Mouse (Mus musculus): ENCODE data around the gene Smarcc2. TPM values are rescaled to one million over a fixed set of nuclear protein-coding genes. Genes with fewer than 3 reads are reported as not detected.
A peak's percentile ranks its signal among the peaks of the same experiment; 100 is the strongest.

The Smarcc2 gene
- total RNA-seq, 2 experiments from 2014 or later, result 75.4 to 75.8 TPM

GRCm38 (mm10) chr10:128516029-128516428 lies 57.0 kb downstream of the Smarcc2 start:
- DNase-seq, result no peak

DNA sequence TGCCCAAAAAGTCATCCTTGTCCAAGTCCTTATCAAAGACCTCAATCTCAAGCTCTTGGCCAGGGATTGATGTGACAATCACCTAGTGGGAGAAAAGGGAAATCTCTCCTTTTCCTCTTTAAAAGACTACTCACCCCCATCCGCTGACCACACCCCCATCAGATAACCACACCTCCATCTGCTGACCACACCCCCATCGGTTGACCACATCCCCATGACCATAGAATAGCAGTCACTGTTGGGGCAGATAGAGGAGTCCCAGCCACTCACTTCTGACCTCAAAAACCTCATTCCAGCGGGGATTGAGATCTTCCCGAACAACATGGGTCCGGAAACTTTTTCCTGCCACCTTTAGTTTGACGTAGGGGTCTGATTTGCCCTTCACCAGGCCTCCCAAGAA lies 57.6 kb downstream of the Smarcc2 start:
- DNase-seq, result no peak

DNA sequence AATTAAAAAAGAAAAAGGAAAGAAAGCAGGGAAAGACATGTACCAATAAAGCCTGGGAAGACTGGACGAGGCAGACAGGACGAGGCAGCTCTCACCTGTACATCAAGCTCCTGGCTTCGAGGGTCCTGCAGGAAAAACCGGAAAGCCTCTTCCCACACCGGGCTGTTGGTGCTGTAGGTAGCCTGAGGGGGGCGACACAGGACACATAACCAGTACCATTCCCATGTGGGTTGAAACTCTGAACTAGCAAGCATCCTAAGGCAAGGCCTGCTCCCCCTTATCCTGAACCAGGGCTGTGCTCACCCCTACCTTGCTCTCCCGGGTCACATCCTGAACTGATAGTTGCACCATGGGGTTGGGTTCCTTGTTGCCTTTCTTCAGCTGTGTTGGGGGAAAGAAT lies 59.8 kb downstream of the Smarcc2 start:
- DNase-seq, result peak; percentile 53 to 74

DNA sequence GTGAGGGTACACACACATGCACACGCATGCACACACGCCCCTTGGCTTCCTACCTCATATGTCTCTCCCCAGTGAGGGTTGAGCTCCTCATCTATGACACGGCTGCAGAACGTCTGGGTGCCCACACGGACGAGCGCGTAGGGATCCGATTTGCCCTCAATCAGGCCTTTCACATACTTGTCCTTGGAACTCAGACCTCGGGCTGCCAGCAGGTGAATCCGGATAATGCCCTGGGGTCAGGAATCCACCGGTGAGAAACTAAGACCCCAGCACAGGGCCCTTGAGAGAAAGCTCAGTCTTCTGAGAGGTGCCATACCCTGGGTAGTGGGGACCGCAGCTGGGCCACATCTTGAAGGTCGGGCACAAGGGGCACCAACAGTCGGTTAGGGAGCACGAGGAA lies 61.5 kb downstream of the Smarcc2 start:
- DNase-seq, result no peak

DNA sequence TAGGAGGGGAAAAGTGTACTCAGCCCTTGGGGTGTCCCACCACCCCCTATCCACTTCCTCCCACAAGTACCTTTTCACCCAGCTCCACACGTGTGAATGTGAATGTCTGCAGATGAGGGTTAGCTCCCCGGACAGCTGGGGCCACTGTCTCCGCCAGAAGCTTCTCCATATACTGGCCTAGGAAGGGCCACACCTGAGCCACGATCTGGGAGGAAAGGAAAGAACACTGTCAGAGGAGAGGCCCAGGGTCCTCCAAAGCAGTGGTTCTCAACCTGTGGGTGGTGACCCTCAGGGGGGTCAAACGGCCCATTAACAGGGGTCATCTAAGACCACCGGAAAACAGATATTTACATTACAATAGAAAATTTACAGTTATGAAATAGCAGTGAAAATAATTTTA lies 63.3 kb downstream of the Smarcc2 start:
- DNase-seq, result no peak

DNA sequence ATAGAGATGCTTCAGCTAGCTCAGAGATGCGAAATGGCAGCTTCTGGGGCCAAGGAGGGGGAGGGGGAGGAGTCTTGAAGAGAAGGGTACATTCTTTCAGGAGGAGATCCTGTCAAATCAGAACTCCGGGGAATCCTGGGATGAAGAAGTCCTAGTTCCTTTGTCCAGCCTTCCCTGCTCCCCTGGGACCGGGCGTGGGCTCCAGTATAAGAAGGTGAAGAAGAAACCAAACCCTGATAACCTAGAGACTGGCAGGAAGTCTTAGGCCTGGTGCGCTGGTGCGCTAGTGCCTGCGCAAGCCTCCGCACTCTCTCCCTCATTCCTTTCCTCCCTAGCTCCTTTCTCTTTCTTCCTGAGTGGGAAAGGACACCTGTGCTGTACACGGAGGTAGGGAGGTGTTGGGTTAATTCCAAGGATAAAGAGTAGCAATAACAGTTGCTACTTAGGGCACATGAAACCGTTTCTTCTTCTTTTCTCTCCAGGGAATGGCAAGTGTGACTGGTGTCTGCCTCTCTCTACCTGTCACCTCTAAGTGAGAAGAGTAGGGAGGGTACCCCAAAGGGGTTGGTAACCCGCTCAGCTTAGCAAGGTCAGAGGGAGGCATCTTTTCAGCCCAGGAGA lies 65.2 kb downstream of the Smarcc2 start:
- peak in 1 of 2 experiments; percentile 39 for DNase-seq

DNA sequence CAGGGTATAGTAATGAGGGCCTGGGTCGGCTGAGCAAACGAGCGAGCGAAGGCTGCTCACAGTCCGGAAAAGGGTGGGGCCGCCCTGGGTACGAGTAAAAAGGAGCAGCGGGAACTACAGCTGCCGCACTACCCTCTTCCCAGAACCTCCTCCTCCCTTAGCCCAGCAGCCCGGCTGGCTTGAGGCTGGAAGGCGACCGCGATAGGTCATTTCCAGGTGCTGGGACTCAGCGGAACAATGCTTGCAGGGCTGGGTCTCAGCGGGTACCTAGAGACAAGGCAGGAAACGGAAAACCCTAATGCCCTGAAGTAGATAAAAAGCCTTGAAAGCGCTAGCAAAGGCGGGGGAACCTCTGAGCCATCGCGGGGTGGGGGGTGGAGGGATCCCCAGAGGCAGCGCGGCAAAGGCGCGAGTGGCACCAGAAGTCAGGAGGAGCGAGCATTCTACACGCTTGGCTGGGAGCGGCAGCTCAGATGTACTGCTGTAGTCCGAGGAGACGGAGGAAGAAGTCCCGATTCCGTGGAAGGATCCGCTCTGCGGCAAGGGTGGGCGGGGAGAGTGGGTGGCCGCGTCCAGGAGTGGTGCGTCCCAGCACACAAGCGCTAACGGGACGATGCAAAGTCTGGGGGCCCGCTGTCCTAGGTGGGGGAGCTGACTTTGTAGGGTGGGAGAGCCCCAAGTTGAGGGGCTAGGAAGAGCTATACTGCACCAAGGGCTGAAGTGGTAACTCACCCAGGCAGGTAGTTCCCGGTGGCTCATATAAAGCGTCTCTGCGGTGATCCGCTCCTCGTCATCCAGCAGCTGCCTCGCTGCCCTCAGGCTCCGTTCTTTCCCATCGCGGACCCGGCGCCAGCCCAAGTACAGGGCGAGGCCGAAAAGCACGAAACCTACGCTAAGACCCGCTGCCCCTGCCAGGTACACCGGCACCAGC lies 65.9 kb downstream of the Smarcc2 start:
- DNase-seq, result peak; percentile 60 to 65

GRCm38 (mm10) chr10:128525671-128526308 lies 66.7 kb downstream of the Smarcc2 start, which contains the start of gene Esyt1:
Gene Esyt1 (minus strand): TSS chr10:128525871.
- DNase-seq, result peak; percentile 93 to 99

- no peak for DNase-seq
Measured at GRCm38 (mm10) chr10:128526366-128527356, 67.6 kb downstream of the Smarcc2 start.

DNA sequence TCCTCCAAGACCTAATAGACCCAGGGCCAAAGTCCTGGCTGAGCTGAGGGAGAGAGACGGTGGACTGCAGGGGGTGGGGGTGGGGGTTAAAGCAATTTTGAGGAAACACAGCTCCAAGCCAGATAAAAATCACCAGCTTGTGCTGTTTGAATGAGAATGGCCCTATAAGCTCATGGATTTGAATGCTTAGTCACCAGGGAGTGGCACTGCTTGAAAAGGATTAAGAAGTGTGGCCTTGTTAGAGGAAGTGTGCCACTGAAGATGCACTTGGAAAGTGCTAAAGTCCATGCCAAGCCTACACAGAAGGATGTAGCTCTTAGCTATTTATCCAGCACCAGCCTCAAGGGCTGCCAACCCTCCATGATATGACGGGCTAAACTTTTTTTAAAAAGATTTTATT lies 76.2 kb downstream of the Smarcc2 start:
- DNase-seq, result no peak

DNA sequence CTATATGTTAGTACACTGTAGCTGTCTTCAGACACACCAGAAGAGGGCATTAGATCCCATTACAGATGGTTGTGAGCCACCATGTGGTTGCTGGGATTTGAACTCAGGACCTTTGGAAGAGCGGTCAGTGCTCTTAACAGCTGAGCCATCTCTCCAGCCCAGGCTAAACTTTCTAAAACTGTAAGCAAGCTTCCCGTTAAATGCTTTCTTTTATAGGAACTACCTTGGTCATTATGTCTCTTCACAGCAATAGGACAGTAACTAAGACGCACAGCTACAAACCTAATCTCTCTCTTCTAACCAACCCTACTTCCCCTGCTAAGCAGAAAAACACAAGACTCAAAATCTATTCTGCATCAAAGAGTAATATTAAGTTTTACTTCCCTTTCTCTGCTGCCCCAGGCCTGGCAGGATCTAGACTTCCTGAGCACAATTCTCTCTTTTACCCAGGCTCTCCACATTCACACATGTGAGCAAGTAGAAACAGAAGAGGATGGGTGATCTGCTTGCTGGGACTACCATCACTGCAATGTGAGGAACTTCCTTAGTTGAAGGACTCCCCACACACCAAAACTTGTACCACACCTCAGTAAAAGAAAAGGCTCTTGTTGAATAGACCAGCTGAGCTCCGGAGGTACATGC lies 76.7 kb downstream of the Smarcc2 start:
- DNase-seq, result no peak

GRCm38 (mm10) chr10:128536266-128536940 lies 77.4 kb downstream of the Smarcc2 start:
- peak; percentile 94 to 95 for DNase-seq

DNA sequence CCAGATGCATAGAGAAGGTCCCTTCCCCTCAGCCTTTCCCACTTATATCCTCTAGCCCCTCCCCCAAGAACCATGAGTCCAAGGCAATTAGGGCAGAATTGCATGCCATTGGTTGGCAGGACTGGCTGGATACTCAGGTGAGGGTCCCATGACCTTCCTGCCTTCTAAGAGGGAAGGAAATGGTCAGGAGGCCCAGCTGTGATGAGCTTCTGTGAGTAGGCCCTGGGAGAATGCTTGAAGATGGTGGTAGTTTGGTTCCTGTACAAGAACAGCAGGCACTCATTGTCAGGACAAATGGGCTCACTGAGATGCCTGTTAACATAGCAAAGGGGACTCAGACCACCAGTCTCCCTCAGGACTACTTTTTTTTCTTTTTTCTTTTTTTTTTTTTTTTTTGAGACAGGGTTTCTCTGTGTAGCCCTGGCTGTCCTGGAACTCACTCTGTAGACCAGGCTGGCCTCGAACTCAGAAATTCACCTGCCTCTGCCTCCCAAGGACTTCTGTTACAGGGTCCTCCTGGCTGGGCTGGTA lies 79.4 kb downstream of the Smarcc2 start:
- DNase-seq, result no peak

Small RNA genes lying within 50 kb of the gene (microRNA-seq; reads per million reads assigned to microRNA genes)
- 0.27 to 1.1 reads per million in 2 experiments for gene Mir6916
- gene Mir8105, result 1.5 to 1.6 reads per million in 2 experiments

Other genes with a start within 250 kb of the Smarcc2 start
- 10 to 100 TPM; 37.9 to 45.9 TPM for gene Spryd4, start 247.4 kb upstream of the Smarcc2 start, total RNA-seq (2021)
- gene Mip, start 233.4 kb upstream of the Smarcc2 start, total RNA-seq (2021), result not detected
- 1 to 10 TPM; 6.0 to 7.3 TPM for gene Timeless, start 227.2 kb upstream of the Smarcc2 start, total RNA-seq (2021)
- not detected for gene Apon, start 205.2 kb upstream of the Smarcc2 start, total RNA-seq (2021)
- gene Apof, start 190.6 kb upstream of the Smarcc2 start, total RNA-seq (2021), result not detected
- gene Stat2, start 188.7 kb upstream of the Smarcc2 start, total RNA-seq (2021), result 10 to 100 TPM in 1 of 2 experiments, 1 to 10 TPM in 1; 8.3 to 11.3 TPM
- not detected for gene Il23a, start 160.5 kb upstream of the Smarcc2 start, total RNA-seq (2021)
- gene Pan2, start 155.9 kb upstream of the Smarcc2 start, total RNA-seq (2021), result 1 to 10 TPM; 4.5 to 6.0 TPM
- 10 to 100 TPM; 62.2 to 66.6 TPM for gene Cnpy2, start 136.8 kb upstream of the Smarcc2 start, total RNA-seq (2021)
- 1,000 to 10,000 TPM; 1,006 to 1,090 TPM for gene Cs, start 121.5 kb upstream of the Smarcc2 start, total RNA-seq (2021)
- 100 to 1,000 TPM; 365 to 392 TPM for gene Coq10a, start 90.3 kb upstream of the Smarcc2 start, total RNA-seq (2021)
- 10 to 100 TPM; 38.1 to 40.3 TPM for gene Ankrd52, start 82.1 kb upstream of the Smarcc2 start, total RNA-seq (2021)
- not detected for gene Slc39a5, start 58.0 kb upstream of the Smarcc2 start, total RNA-seq (2021)
- gene Nabp2, start 47.8 kb upstream of the Smarcc2 start, total RNA-seq (2021), result 10 to 100 TPM; 41.0 to 42.8 TPM
- gene Rnf41, start 47.6 kb upstream of the Smarcc2 start, total RNA-seq (2021), result 10 to 100 TPM; 16.6 to 17.2 TPM
- 100 to 1,000 TPM; 253 to 273 TPM for gene Myl6, start 34.9 kb downstream of the Smarcc2 start, total RNA-seq (2021)
- 1 to 10 TPM; 3.2 to 3.3 TPM for gene Myl6b, start 39.4 kb downstream of the Smarcc2 start, total RNA-seq (2021)
- gene Esyt1, start 66.6 kb downstream of the Smarcc2 start, total RNA-seq (2021), result 10 to 100 TPM; 15.9 to 19.9 TPM
- gene Zc3h10, start 88.5 kb downstream of the Smarcc2 start, total RNA-seq (2021), result 1 to 10 TPM; 7.7 to 8.2 TPM
- 1,000 to 10,000 TPM; 1,490 to 1,551 TPM for gene Rpl41, start 90.1 kb downstream of the Smarcc2 start, total RNA-seq (2021)
- 10 to 100 TPM; 43.1 to 46.0 TPM for gene Pa2g4, start 106.7 kb downstream of the Smarcc2 start, total RNA-seq (2021)
- gene Erbb3, start 130.4 kb downstream of the Smarcc2 start, total RNA-seq (2021), result 1 to 10 TPM; 6.4 to 8.6 TPM
- gene Rps26, start 167.5 kb downstream of the Smarcc2 start, total RNA-seq (2021), result 100 to 1,000 TPM; 257 to 282 TPM
- 1 to 10 TPM; 1.7 to 1.8 TPM for gene Ikzf4, start 186.7 kb downstream of the Smarcc2 start, total RNA-seq (2021)
- 10 to 100 TPM; 22.3 to 28.2 TPM for gene Suox, start 214.8 kb downstream of the Smarcc2 start, total RNA-seq (2021)
- 10 to 100 TPM; 76.5 to 84.4 TPM for gene Rab5b, start 237.0 kb downstream of the Smarcc2 start, total RNA-seq (2021)
- 1 to 10 TPM in 1 of 2 experiments, under 1 TPM in 1; 0.65 to 1.1 TPM for gene Pmel, start 244.9 kb downstream of the Smarcc2 start, total RNA-seq (2021)
- 1 to 10 TPM; 8.2 to 9.1 TPM for gene Cdk2, start 245.8 kb downstream of the Smarcc2 start, total RNA-seq (2021)